Mouse (Mus musculus): ENCODE measurements around the gene Gm49322. TPM values are rescaled to one million over a fixed set of nuclear protein-coding genes. Genes with fewer than 3 reads are reported as not detected.
A peak's percentile ranks its signal among the peaks of the same experiment; 100 is the strongest.
"Not testable (repeated sequence)": the region's sequence is repeated elsewhere in the genome, so short reads cannot be mapped to it uniquely, and the experiment has no call there.

Gm49322 gene
- total RNA-seq, 2 experiments from 2014 or later, result 2.8 to 2.9 TPM

GRCm38 (mm10) chr10:80625764-80626163, 19.9 kb downstream of the Gm49322 start:
- intact Hi-C loops (cut with DNase I), result no loop called here
- no peak for DNase-seq (ENCODE audit: low spot score in 2 of 2)

- DNase-seq (ENCODE audit: low spot score in 2 of 2), result no peak
- intact Hi-C loops (cut with DNase I), result no loop called here
Measured at GRCm38 (mm10) chr10:80627685-80628084, 21.9 kb downstream of the Gm49322 start.

DNA sequence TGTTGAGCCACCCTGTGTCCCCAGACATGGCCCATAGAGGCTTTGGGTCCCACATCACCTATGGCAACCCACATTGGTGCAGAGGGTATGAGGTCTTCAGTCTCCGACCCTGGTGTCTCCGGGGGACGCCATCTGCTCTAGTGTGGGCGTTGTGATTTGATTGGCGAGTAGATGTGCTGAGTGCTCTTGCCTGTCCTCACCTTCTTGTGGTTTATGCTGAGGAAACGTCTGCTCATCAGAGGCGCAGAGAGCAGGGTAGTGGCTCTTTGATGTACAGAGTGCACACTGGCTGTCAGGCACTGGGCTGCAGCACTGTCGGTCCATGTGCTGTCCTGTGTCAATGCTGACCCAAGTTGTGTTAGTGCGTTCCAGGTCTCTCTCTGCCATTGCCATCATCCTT, 23.1 kb downstream of the Gm49322 start:
- intact Hi-C loops (cut with DNase I), result no loop called here
- DNase-seq (ENCODE audit: low spot score in 2 of 2), result no peak

- DNase-seq (ENCODE audit: low spot score in 2 of 2), result no peak
- intact Hi-C loops (cut with DNase I), result no loop called here
Measured at GRCm38 (mm10) chr10:80635345-80635744, 29.5 kb downstream of the Gm49322 start.

GRCm38 (mm10) chr10:80646936-80647335, 41.1 kb downstream of the Gm49322 start:
- intact Hi-C loops (cut with DNase I), result no loop called here

DNA sequence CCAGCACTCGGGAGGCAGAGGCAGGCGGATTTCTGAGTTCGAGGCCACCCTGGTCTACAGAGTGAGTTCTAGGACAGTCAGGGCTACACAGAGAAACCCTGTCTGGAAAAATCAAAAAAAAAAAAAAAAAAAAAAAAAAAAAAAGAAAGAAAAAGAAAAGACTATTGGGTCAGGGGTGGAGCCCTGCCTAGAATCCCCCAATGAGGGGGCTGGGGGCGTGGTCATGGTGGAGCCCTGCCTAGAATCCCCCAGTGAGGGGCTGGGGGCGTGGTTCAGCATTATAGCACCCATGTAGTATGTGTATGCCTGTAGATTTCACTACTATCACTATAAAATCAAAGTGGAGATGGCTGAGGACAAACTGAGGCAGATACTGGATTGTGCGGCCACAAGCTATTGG, 44.1 kb downstream of the Gm49322 start:
- intact Hi-C loops (cut with DNase I); DNase-seq (ENCODE audit: low spot score in 2 of 2): not testable (repeated sequence)

More at GRCm38 (mm10) chr10:80646936-80647335, 41.1 kb downstream of the Gm49322 start:
- no peak for DNase-seq (ENCODE audit: low spot score in 2 of 2)

DNA sequence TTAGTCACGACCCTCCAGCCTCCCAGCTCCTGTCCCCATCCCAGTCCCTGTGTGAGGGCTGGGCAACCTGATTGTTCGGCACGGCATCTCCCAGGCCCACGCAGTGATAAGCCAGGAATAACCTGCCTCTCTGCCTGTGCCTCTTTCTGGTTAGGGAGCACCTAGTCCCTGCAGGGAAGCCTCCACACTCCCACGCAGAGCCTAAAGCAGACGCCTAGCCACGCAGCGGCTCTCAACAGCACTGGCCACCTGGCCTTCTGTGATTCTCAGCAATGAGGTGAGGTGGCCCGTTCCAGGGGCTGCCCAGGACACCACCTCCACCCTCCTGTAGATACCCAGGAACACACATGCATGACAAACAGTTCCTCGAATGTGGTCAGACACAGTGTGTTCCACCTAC, 44.6 kb downstream of the Gm49322 start:
- intact Hi-C loops (cut with DNase I), result no loop called here
- peak; percentile 35 to 65 for DNase-seq (ENCODE audit: low spot score in 2 of 2)

- no peak for DNase-seq (ENCODE audit: low spot score in 2 of 2)
- intact Hi-C loops (cut with DNase I), result no loop called here
Measured at GRCm38 (mm10) chr10:80653156-80653720, 47.4 kb downstream of the Gm49322 start.

GRCm38 (mm10) chr10:80654866-80655265, 49.0 kb downstream of the Gm49322 start:
- DNase-seq (ENCODE audit: low spot score in 2 of 2), result no peak
- intact Hi-C loops (cut with DNase I), result loop anchor here (5.0 kb wide), 2 partner anchors 33 to 78 kb away; partner anchors contain the start of genes Csnk1g2 and Klf16

GRCm38 (mm10) chr10:80655406-80656129, 49.7 kb downstream of the Gm49322 start:
- intact Hi-C loops (cut with DNase I), result loop anchor here (2.0 to 5.0 kb wide), 3 partner anchors 19 to 78 kb away; partner anchors contain the start of genes Csnk1g2 and Klf16
- no peak for DNase-seq (ENCODE audit: low spot score in 2 of 2)

- intact Hi-C loops (cut with DNase I), result loop anchor here (2.0 to 5.0 kb wide), 3 partner anchors 19 to 79 kb away; partner anchors contain the start of genes Csnk1g2 and Klf16
- DNase-seq (ENCODE audit: low spot score in 2 of 2), result peak; percentile 89 to 97
Measured at GRCm38 (mm10) chr10:80656130-80656862, 50.5 kb downstream of the Gm49322 start.

DNA sequence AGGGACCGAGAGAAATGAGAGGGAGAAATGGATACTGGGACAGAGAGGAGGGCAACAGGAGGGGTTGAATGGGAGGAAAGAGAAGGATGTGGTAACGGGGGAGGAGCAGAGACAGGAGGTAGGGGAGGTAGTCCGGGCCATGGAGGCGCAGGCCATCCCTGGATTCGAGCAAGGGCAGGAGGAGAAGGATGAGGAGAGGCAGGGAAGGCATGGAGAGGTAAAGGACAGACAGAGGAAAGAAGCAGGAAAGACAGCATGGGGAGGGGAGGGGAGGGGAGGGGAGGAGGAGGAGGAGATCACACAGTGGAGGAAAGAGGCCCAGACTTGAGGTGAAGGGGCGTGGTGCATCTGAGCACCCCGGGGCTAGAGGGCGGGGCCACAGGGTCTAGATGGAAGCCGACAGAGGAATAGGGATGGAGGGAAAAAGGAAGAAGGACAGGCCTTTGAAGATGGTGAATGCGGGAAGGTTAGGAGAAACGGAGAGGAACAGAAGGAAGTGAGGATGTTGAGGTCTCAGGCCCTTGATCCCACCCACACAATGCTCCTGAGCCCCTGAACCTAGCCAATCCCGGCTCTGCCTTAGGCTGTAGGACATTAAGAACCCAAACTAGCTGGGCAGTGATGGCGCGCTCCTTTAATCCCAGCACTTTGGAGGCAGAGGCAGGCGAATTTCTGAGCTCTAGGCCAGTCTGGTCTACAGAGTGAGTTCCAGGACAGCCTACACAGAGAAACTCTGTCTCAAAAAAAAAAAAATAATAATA, 51.2 kb downstream of the Gm49322 start, which contains the start of gene Btbd2:
TSS of gene Btbd2 (minus strand) at position 209 of the 761 bp plus-strand sequence.
- no peak for DNase-seq (ENCODE audit: low spot score in 2 of 2)
- intact Hi-C loops (cut with DNase I), result loop anchor here (2.0 to 5.0 kb wide), 3 partner anchors 18 to 80 kb away; partner anchors contain the start of genes Csnk1g2 and Klf16

DNA sequence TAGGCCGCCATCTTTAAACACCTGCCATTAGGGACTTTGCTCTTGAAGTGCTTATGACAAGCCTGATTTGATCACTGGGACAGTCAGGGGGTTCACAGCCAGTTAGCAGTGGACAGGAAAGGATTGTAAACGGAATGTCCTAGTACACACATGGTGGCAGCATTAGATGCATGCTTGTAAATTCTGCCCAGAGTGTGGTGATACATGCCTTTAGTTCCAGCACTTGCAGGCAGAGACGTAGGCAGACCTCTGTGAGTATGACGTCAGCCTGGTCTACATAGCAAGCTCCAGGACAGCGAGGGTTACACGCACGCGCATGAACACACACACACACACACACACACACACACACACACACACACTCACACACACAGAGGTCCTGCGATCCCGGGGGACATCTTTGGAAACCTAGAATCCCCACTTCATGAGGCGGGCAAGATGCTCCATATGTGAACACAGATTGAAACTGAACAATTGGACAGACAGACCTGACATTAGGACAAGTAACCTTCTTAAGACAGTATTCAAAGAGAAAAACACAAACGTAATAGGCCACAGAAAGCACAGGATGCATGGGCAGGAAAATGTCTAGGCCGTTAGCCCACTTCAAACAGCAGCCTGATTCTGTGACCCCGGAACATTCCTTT, 52.5 kb downstream of the Gm49322 start:
- DNase-seq (ENCODE audit: low spot score in 2 of 2), result no peak
- intact Hi-C loops (cut with DNase I), result loop anchor here (5.0 kb wide), 2 partner anchors 36 to 81 kb away; partner anchors contain the start of genes Csnk1g2 and Klf16

- DNase-seq (ENCODE audit: low spot score in 2 of 2), result no peak
- intact Hi-C loops (cut with DNase I), result loop anchor here (1.0 to 5.0 kb wide), 3 partner anchors 29 to 82 kb away; partner anchors contain the start of genes Csnk1g2 and Klf16
Measured at GRCm38 (mm10) chr10:80658841-80659202, 53.0 kb downstream of the Gm49322 start.

GRCm38 (mm10) chr10:80659213-80659612, 53.4 kb downstream of the Gm49322 start:
- DNase-seq (ENCODE audit: low spot score in 2 of 2), result peak; percentile 76 to 78
- intact Hi-C loops (cut with DNase I), result loop anchor here (1.0 to 5.0 kb wide), 3 partner anchors 29 to 82 kb away; partner anchors contain the start of genes Csnk1g2 and Klf16

DNA sequence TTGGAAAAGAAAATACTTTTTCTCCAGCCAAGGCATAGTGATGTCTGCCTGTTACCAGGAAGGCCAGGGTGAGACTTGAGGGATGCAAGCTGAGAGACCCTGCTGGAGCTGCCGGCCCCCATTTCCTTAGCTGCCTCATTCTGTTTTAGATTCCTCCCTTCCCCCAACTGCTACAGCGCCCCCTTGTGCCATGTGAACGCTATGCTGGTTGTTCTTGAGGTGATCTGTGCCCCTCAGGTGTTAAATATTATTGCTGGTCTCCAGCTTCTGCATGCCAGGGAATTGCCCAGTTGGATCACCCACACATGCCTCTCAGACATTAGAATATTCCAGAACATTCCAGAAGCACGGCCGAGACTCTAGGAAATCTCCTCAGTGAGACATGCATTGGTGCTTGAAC, 55.3 kb downstream of the Gm49322 start:
- no peak for DNase-seq (ENCODE audit: low spot score in 2 of 2)
- intact Hi-C loops (cut with DNase I), result no loop called here

- intact Hi-C loops (cut with DNase I), result no loop called here
- no peak for DNase-seq (ENCODE audit: low spot score in 2 of 2)
Measured at GRCm38 (mm10) chr10:80663485-80664196, 57.8 kb downstream of the Gm49322 start.
